ENCODE assay signal across 23 mouse cellular contexts in genomic region chr3:58680943-58681637, GRCm38 (mm10). TPM values are rescaled to one million over a fixed set of nuclear protein-coding genes. Genes with fewer than 3 reads are reported as not detected.
A peak's percentile ranks its signal among the peaks of the same experiment; 100 is the strongest.
DNase-seq lines count a peak whose midpoint lies in the region; ATAC-seq and TF ChIP-seq lines count a peak whose summit lies in the region.
"Had no signal": no experiment of that assay in that cellular context is flagged by ENCODE, and none has a peak within 500 bp of the region (broad histone marks: within the 10 kb centered on the region; RNA-seq: fewer than 3 reads in every experiment).

No protein-coding gene starts in this region.

- peak; percentile 65; the same call in 1 of the 2 replicates for ATAC-seq in kidney, embryonic 15.5 days (replicated peaks; ENCODE audit: low FRiP score)
- peak; percentile 77 for ATAC-seq in intestine, postnatal 0 days
- peak; percentile 53 for ATAC-seq in liver, embryonic 14.5 days (ENCODE audit: insufficient read depth)
- peak; percentile 51; the same call in 1 of the 2 replicates for ATAC-seq in stomach, postnatal 0 days (ENCODE audit: low FRiP score, low TSS enrichment)
- ATAC-seq: forebrain, embryonic 15.5 days; midbrain, embryonic 16.5 days had no signal

- H3K27ac ChIP-seq in kidney, embryonic 15.5 days: 0 out of 2 replicates have a peak overlapping the region, but pooled peaks have one; percentile 54
- H3K27ac ChIP-seq in intestine, postnatal 0 days (ENCODE audit: low read depth, low read length): peak overlapping the region; percentile 5; the same call in 1 of the 2 replicates
- no peak overlapping the region for H3K27ac ChIP-seq in liver, embryonic 14.5 days
- no peak overlapping the region for H3K27ac ChIP-seq in stomach, postnatal 0 days (replicated peaks)
- H3K27ac ChIP-seq: embryonic facial prominence, embryonic 13.5 days; forebrain, embryonic 15.5 days; hindbrain, embryonic 12.5 days; left cerebral cortex, adult 2 months; limb, embryonic 10.5 days; neural tube, embryonic 15.5 days had no signal

- H3K9ac ChIP-seq in kidney, embryonic 15.5 days: no peak overlapping the region
- no peak overlapping the region for H3K9ac ChIP-seq in intestine, postnatal 0 days (ENCODE audit: low read depth, low read length)
- no peak overlapping the region for H3K9ac ChIP-seq in liver, embryonic 14.5 days (replicated peaks)
- H3K9ac ChIP-seq in stomach, postnatal 0 days (ENCODE audit: low read length): no peak overlapping the region
- H3K9ac ChIP-seq: embryonic facial prominence, embryonic 13.5 days; forebrain, embryonic 15.5 days; hindbrain, embryonic 12.5 days; neural tube, embryonic 15.5 days had no signal

- no peak for DNase-seq in kidney, postnatal 4 days
- no peak for DNase-seq in liver, embryonic 14.5 days (ENCODE audit: low read depth in 3 of 3, low spot score in 3 of 3)
- DNase-seq in stomach, postnatal 0 days (ENCODE audit: low spot score): no peak
- no peak for DNase-seq in cerebellum, adult 18-20 months
- no peak for DNase-seq in layer of hippocampus, adult 18-20 months (ENCODE audit: low spot score in 2 of 2)
- DNase-seq: adrenal gland, adult 8-10 months; cerebellum, adult 9-11 months; gastrocnemius, postnatal 25 days; heart, postnatal 10 days; lung, adult 2 months; lung, postnatal 4 days; spleen, adult 18-20 months; thymus, adult 2 months had no signal

- no peak overlapping the region for H3K4me3 ChIP-seq in kidney, embryonic 15.5 days (replicated peaks)
- no peak overlapping the region for H3K4me3 ChIP-seq in intestine, postnatal 0 days (ENCODE audit: low read depth, low read length)
- H3K4me3 ChIP-seq in liver, embryonic 14.5 days (ENCODE audit: insufficient read depth in 1 of 2, low read depth in 2 of 2, low read length in 2 of 2): no peak overlapping the region
- H3K4me3 ChIP-seq in stomach, postnatal 0 days (ENCODE audit: low read depth, low read length): no peak overlapping the region
- H3K4me3 ChIP-seq: embryonic facial prominence, embryonic 13.5 days; forebrain, embryonic 15.5 days; heart, embryonic 10.5 days; hindbrain, embryonic 12.5 days; left cerebral cortex, adult 2 months; limb, embryonic 10.5 days; neural tube, embryonic 15.5 days had no signal

- H3K36me3 ChIP-seq in kidney, embryonic 15.5 days: no peaks in the 10 kb centered on the region; the same call in 1 of the 2 replicates
- peaks cover 5% of the 10 kb centered on the region; the same call in 1 of the 2 replicates for H3K36me3 ChIP-seq in intestine, postnatal 0 days (ENCODE audit: control insufficient read depth, insufficient read depth)
- H3K36me3 ChIP-seq in liver, embryonic 14.5 days (replicated peaks; ENCODE audit: control insufficient read depth, insufficient read depth, low read depth): no peaks in the 10 kb centered on the region
- H3K36me3 ChIP-seq in stomach, postnatal 0 days (ENCODE audit: control insufficient read depth, insufficient read depth, low read length): no peaks in the 10 kb centered on the region
- H3K36me3 ChIP-seq: forebrain, embryonic 15.5 days; hindbrain, embryonic 12.5 days had no signal

- TF ChIP-seq EP300 in liver, embryonic 14.5 days (IDR thresholded peaks at IDR 0.05; ENCODE audit: low read depth): no peak
- no peak for TF ChIP-seq EP300 in stomach, postnatal 0 days (optimal IDR thresholded peaks at IDR 0.05)

- H3K27me3 ChIP-seq in kidney, embryonic 15.5 days: no peaks in the 10 kb centered on the region
- H3K27me3 ChIP-seq in intestine, postnatal 0 days (replicated peaks; ENCODE audit: control insufficient read depth, insufficient read depth, low read length): no peaks in the 10 kb centered on the region
- H3K27me3 ChIP-seq in liver, embryonic 14.5 days (ENCODE audit: control insufficient read depth, insufficient read depth, low read length): no peaks in the 10 kb centered on the region
- H3K27me3 ChIP-seq in stomach, postnatal 0 days (ENCODE audit: control insufficient read depth, insufficient read depth, low read length): no peaks in the 10 kb centered on the region
- H3K27me3 ChIP-seq: embryonic facial prominence, embryonic 13.5 days; forebrain, embryonic 15.5 days; hindbrain, embryonic 12.5 days; neural tube, embryonic 15.5 days had no signal

- no peak overlapping the region for H3K4me2 ChIP-seq in kidney, embryonic 15.5 days
- H3K4me2 ChIP-seq in intestine, postnatal 0 days (replicated peaks; ENCODE audit: low read depth): peak overlapping the region; percentile 40
- peak overlapping the region; percentile 34 for H3K4me2 ChIP-seq in liver, embryonic 14.5 days (ENCODE audit: low read depth)
- no peak overlapping the region for H3K4me2 ChIP-seq in stomach, postnatal 0 days (replicated peaks; ENCODE audit: low read depth)
- H3K4me2 ChIP-seq: embryonic facial prominence, embryonic 13.5 days; forebrain, embryonic 15.5 days; hindbrain, embryonic 12.5 days; neural tube, embryonic 15.5 days had no signal

- no peak for TF ChIP-seq CTCF in intestine, postnatal 0 days (IDR thresholded peaks at IDR 0.05; ENCODE audit: low read depth)
- no peak for TF ChIP-seq CTCF in liver, embryonic 14.5 days (IDR thresholded peaks at IDR 0.05; ENCODE audit: low read depth)
- TF ChIP-seq CTCF in stomach, postnatal 0 days (IDR thresholded peaks at IDR 0.05; ENCODE audit: low read depth): no peak

- WGBS in kidney, embryonic 15.5 days: 63% methylated on average over 7 of the region's 7 CpGs
- 41% methylated on average over 7 of the region's 7 CpGs for WGBS in intestine, postnatal 0 days
- WGBS in liver, embryonic 14.5 days (ENCODE audit: insufficient replicate concordance): 65% methylated on average over 7 of the region's 7 CpGs
- WGBS in stomach, postnatal 0 days: 66% methylated on average over 7 of the region's 7 CpGs

- no peaks in the 10 kb centered on the region for H3K9me3 ChIP-seq in kidney, embryonic 15.5 days (replicated peaks)
- H3K9me3 ChIP-seq in intestine, postnatal 0 days (ENCODE audit: control insufficient read depth): no peaks in the 10 kb centered on the region
- H3K9me3 ChIP-seq in liver, embryonic 14.5 days (ENCODE audit: control insufficient read depth, low read length): no peaks in the 10 kb centered on the region
- H3K9me3 ChIP-seq in stomach, postnatal 0 days (ENCODE audit: control insufficient read depth, low read length): no peaks in the 10 kb centered on the region
- H3K9me3 ChIP-seq: embryonic facial prominence, embryonic 13.5 days; forebrain, embryonic 15.5 days; heart, embryonic 10.5 days; hindbrain, embryonic 12.5 days; limb, embryonic 10.5 days; neural tube, embryonic 15.5 days had no signal

- peaks cover 42% of the 10 kb centered on the region for H3K4me1 ChIP-seq in kidney, embryonic 15.5 days
- H3K4me1 ChIP-seq in intestine, postnatal 0 days (replicated peaks; ENCODE audit: control insufficient read depth, insufficient read depth, low read length): peaks cover 8% of the 10 kb centered on the region; the same call in 1 of the 2 replicates
- H3K4me1 ChIP-seq in liver, embryonic 14.5 days (replicated peaks; ENCODE audit: control insufficient read depth in 2 of 2, insufficient read depth in 2 of 2, low read length in 1 of 2): peaks cover 0 to 9% of the 10 kb centered on the region in 2 experiments; a peak in 2 of 4 replicates
- H3K4me1 ChIP-seq in stomach, postnatal 0 days (replicated peaks; ENCODE audit: control insufficient read depth, insufficient read depth): peaks cover 6% of the 10 kb centered on the region; the same call in 1 of the 2 replicates

RNA-seq across cellular contexts. Expression of gene Siah2, which starts 11.1 kb away (rescaled TPM):
- 3.9 and 4.8 TPM in 2 replicates for polyA plus RNA-seq in kidney, embryonic 15.5 days (2015; fragmentation: Nextera tagmentation; extraction: Ambion mirVana)
- polyA plus RNA-seq in intestine, postnatal 0 days (2015; fragmentation: Nextera tagmentation; extraction: Ambion mirVana): 4.6 and 5.3 TPM in 2 replicates
- polyA plus RNA-seq in liver, embryonic 14.5 days (2012; rRNA removed): 4.4 and 4.7 TPM in 2 replicates
- polyA plus RNA-seq in liver, embryonic 14.5 days (2014; fragmentation: Nextera tagmentation; extraction: Ambion mirVana): 2.8 and 3.5 TPM in 2 replicates
- polyA plus RNA-seq in stomach, postnatal 0 days (2015; fragmentation: Nextera tagmentation; extraction: Ambion mirVana): 4.4 and 5.0 TPM in 2 replicates
- total RNA-seq in layer of hippocampus, adult 18-20 months (2021): 10 to 100 TPM; 17.4 to 17.5 TPM

RNA-seq across cellular contexts. Expression of gene Erich6, which starts 44.1 kb away (rescaled TPM):
- polyA plus RNA-seq in kidney, embryonic 15.5 days (2015; fragmentation: Nextera tagmentation; extraction: Ambion mirVana): not detected in 2 replicates
- not detected in 2 replicates for polyA plus RNA-seq in intestine, postnatal 0 days (2015; fragmentation: Nextera tagmentation; extraction: Ambion mirVana)
- polyA plus RNA-seq in liver, embryonic 14.5 days (2012; rRNA removed): 0.01 TPM in 1 of 2 replicates, not detected in the other
- polyA plus RNA-seq in liver, embryonic 14.5 days (2014; fragmentation: Nextera tagmentation; extraction: Ambion mirVana): not detected in 2 replicates
- polyA plus RNA-seq in stomach, postnatal 0 days (2015; fragmentation: Nextera tagmentation; extraction: Ambion mirVana): 0.04 and 0.10 TPM in 2 replicates
- total RNA-seq in layer of hippocampus, adult 18-20 months (2021): under 1 TPM; 0.74 to 0.86 TPM
- total RNA-seq: gastrocnemius, postnatal 25 days had no signal
- polyA plus RNA-seq: limb, embryonic 10.5 days; neural tube, embryonic 15.5 days; thymus, adult 2 months had no signal

Comparison
In these comparisons a context has a peak if more than half of its experiments do, and no peak if none do; other contexts are left out.
1. H3K27ac ChIP-seq: peak in kidney, embryonic 15.5 days (single experiment) and intestine, postnatal 0 days (single experiment); none in liver, embryonic 14.5 days (single experiment) and stomach, postnatal 0 days (single experiment).
2. H3K4me2 ChIP-seq: peak in intestine, postnatal 0 days (single experiment) and liver, embryonic 14.5 days (single experiment); none in kidney, embryonic 15.5 days (single experiment) and stomach, postnatal 0 days (single experiment).
3. Peak in every context shown above with its lines, with median percentiles within 50 percentile points of each other: ATAC-seq.